Mouse (Mus musculus) ES-E14 (cell line): Measurements from ENCODE around the gene Gm36245. TPM values are rescaled to one million over a fixed set of nuclear protein-coding genes. Genes with fewer than 3 reads are reported as not detected.

Experiments
- DNase-seq: peaks from one replicate; pipeline ENCODE4 v3.0.0-alpha.2; 2013; ENCODE audit warnings: low read depth, low spot score
- H3K27ac ChIP-seq: 2 replicates; pipeline ENCODE4 v1.5.1; 2012; ENCODE audit warnings: low read depth, mild to moderate bottlenecking, low read length, moderate library complexity, mixed read lengths; ENCODE audit not compliant: poor library complexity, insufficient read depth, severe bottlenecking
- H3K36me3 ChIP-seq: 2 replicates; pipeline ENCODE4 v1.6.1; 2012; ENCODE audit warnings: mild to moderate bottlenecking, low read length, moderate library complexity, mixed read lengths; ENCODE audit not compliant: control insufficient read depth, poor library complexity, insufficient read depth, severe bottlenecking
- H3K4me1 ChIP-seq, 2 experiments: fragments of 150-350 bp in 1 of 2; sonication (generic) in 1 of 2; 2 replicates each; pipeline ENCODE4 v1.6.1; 2012; ENCODE audit warnings: low read length in 2 of 2, mild to moderate bottlenecking in 1 of 2, mixed read lengths in 1 of 2; ENCODE audit not compliant: control insufficient read depth in 2 of 2, insufficient read depth in 2 of 2, poor library complexity in 1 of 2
- H3K4me3 ChIP-seq, 2 experiments: fragments of 150-350 bp in 1 of 2; sonication (generic) in 1 of 2; 2 replicates each; pipeline ENCODE4 v1.5.1; 2012; ENCODE audit warnings: low read length in 2 of 2, low read depth in 1 of 2, mild to moderate bottlenecking in 1 of 2, mixed read lengths in 1 of 2; ENCODE audit not compliant: insufficient read depth in 1 of 2, poor library complexity in 1 of 2, severe bottlenecking in 1 of 2
- H3K9ac ChIP-seq: 2 replicates; pipeline ENCODE4 v1.6.1; 2012; ENCODE audit warnings: low read depth, mild to moderate bottlenecking, low read length, mixed read lengths; ENCODE audit not compliant: poor library complexity, insufficient read depth, severe bottlenecking
- H3K9me3 ChIP-seq: fragments of 150-350 bp; sonication (generic); 2 replicates; pipeline ENCODE4 v1.6.1; 2012; ENCODE audit warnings: low read depth, mild to moderate bottlenecking, low read length; ENCODE audit not compliant: control insufficient read depth, insufficient read depth
- CHD2 ChIP-seq: IDR thresholded peaks from 2 replicates; pipeline ENCODE4 v1.6.1; 2014; ENCODE audit warnings: mild to moderate bottlenecking, low read depth, low read length, inconsistent platforms
- HCFC1 ChIP-seq: IDR thresholded peaks from 2 replicates; pipeline ENCODE4 v1.6.1; 2012; ENCODE audit warnings: low read length, inconsistent platforms, borderline replicate concordance; ENCODE audit not compliant: insufficient read depth
- MAFK ChIP-seq: IDR thresholded peaks from 2 replicates; pipeline ENCODE4 v1.6.1; 2014; ENCODE audit warnings: mild to moderate bottlenecking, low read depth, low read length, inconsistent platforms; ENCODE audit not compliant: insufficient read depth
- ZC3H11A ChIP-seq: IDR thresholded peaks from 2 replicates; pipeline ENCODE4 v1.6.1; 2012; ENCODE audit warnings: low read depth, mild to moderate bottlenecking, inconsistent platforms, low read length, borderline replicate concordance
- ZNF384 ChIP-seq: IDR thresholded peaks from 2 replicates; pipeline ENCODE4 v1.6.1; 2012; ENCODE audit warnings: low read depth, low read length, inconsistent platforms
- in situ Hi-C, 2 experiments: fragments of 600-800 bp; cut with MboI; formaldehyde crosslinking; loops; one replicate each; pipeline ENCODE4 v1.15.1; 2025; ENCODE audit warnings: low sequenced_read_pairs in 2 of 2, inconsistent platforms in 1 of 2; ENCODE audit not compliant: unreplicated experiment in 2 of 2
- total RNA-seq: library from RNA; depleted of rRNA; stranded (reverse); fragments of 300-350 nt; gene quantifications from 2 replicates; pipeline ENCODE4 v1.2.3, GENCODE M21; 2012; rRNA removed

Gm36245 gene
- not detected in 2 replicates for total RNA-seq

GRCm38 (mm10) chr15:77598958-77599357, at the start of gene Gm36245:
TSS of gene Gm36245 (plus strand) at chr15:77599258.
- no peaks in the 10 kb centered on the region for H3K36me3 ChIP-seq
- no peak within 1 kb of the TSS for H3K4me3 ChIP-seq
- H3K27ac ChIP-seq: no peak within 1 kb of the TSS
- no peak for DNase-seq
- no peak within 1 kb of the TSS for H3K9ac ChIP-seq
- TF ChIP-seq ZNF384: no peak
- no peak for TF ChIP-seq MAFK
- no peak for TF ChIP-seq ZC3H11A
- TF ChIP-seq HCFC1: no peak
- H3K9me3 ChIP-seq: no peaks in the 10 kb centered on the region
- no peaks in the 10 kb centered on the region for H3K4me1 ChIP-seq
- in situ Hi-C loops: no loop called here

DNA sequence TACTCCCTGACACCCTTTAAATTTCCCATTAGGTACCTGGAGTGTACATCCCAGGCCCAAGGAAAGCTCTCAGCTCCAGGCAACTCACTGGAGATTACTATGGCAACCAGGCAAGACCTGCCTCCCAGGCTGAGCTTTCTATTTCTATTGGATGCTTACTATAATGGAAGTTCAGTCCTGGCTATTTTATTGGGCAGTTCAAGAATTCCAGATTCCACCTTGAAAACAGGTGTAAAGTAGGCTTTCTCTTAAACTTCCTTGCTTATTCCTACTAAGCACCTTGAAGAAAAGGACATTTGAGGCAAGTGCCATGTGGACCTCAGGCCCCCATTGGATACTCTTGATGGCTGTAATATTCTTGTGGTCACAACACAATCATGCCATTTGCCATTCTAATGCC, 37.3 kb upstream of the Gm36245 start, which contains the start of gene 1700025B11Rik:
Gene 1700025B11Rik (minus strand): TSS at position 101 of the 400 bp plus-strand sequence.
- TF ChIP-seq HCFC1 (no peak), MAFK (no peak), ZC3H11A (no peak), CHD2 (no peak), ZNF384 (no peak)
- Histone ChIP-seq H3K27ac (no peak within 1 kb of the TSS), H3K9me3 (no peaks in the 10 kb centered on the region), H3K36me3 (no peaks in the 10 kb centered on the region), H3K4me1 (peaks cover 0 to 4% of the 10 kb centered on the region in 2 experiments; a peak in 1 of 4 replicates), H3K9ac (no peak within 1 kb of the TSS), H3K4me3 (no peak within 1 kb of the TSS)
- in situ Hi-C loops: no loop called here
- no peak for DNase-seq

- DNase-seq: no peak
- Histone ChIP-seq H3K36me3 (no peaks in the 10 kb centered on the region), H3K9me3 (no peaks in the 10 kb centered on the region), H3K4me3 (no peak overlapping the region), H3K27ac (no peak overlapping the region), H3K4me1 (peaks cover 0 to 4% of the 10 kb centered on the region in 2 experiments; a peak in 1 of 4 replicates), H3K9ac (no peak overlapping the region)
- in situ Hi-C loops: no loop called here
- TF ChIP-seq CHD2: no peak
- no peak for TF ChIP-seq ZNF384
- TF ChIP-seq HCFC1: no peak
- TF ChIP-seq ZC3H11A: no peak
- TF ChIP-seq MAFK: no peak
Observed at GRCm38 (mm10) chr15:77563219-77563618, 35.8 kb upstream of the Gm36245 start.

DNA sequence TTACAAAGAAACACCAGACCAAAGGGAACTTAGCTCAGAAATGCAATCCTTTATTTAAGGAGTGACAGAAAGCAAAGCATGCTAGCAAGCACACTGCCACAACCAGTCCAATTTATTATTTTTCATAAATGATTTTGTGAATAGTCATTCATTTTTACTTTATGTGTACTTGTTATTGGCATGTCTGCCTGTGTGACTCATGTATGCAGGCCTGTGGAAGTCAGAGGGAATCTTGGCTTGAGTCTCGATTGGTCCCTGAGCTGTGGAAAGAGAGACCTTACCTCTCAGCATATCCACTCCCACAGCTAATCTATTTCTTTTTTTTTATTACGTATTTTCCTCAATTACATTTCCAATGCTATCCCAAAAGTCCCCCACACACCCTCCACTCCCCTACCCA, 20.3 kb upstream of the Gm36245 start:
- in situ Hi-C loops: no loop called here
- Histone ChIP-seq H3K4me3 (no peak overlapping the region), H3K9me3 (no peaks in the 10 kb centered on the region), H3K27ac (no peak overlapping the region), H3K36me3 (no peaks in the 10 kb centered on the region), H3K9ac (no peak overlapping the region), H3K4me1 (no peaks in the 10 kb centered on the region)
- DNase-seq: no peak
- TF ChIP-seq HCFC1 (no peak), CHD2 (no peak), ZC3H11A (no peak), MAFK (no peak), ZNF384 (no peak)

- H3K36me3 ChIP-seq: no peaks in the 10 kb centered on the region
- H3K9me3 ChIP-seq: no peaks in the 10 kb centered on the region
- H3K4me1 ChIP-seq: no peaks in the 10 kb centered on the region
- H3K4me3 ChIP-seq: no peak overlapping the region
- H3K27ac ChIP-seq: no peak overlapping the region
- H3K9ac ChIP-seq: no peak overlapping the region
- no peak for TF ChIP-seq ZC3H11A
- no peak for TF ChIP-seq CHD2
- no peak for TF ChIP-seq MAFK
- TF ChIP-seq ZNF384: no peak
- TF ChIP-seq HCFC1: no peak
- in situ Hi-C loops: no loop called here
- DNase-seq: no peak
Observed at GRCm38 (mm10) chr15:77579311-77579710, 19.7 kb upstream of the Gm36245 start.
